Mouse (Mus musculus) megakaryocyte, embryonic 14.5 days (primary cell): ENCODE measurements at regions not wholly inside any gene's neighbourhood (a gene's known extent, or its start where the extent isn't known, plus 50 kb on each side); places are given as distances from the start of the nearest gene placed in this dataset.

Experiments used
- FLI1 ChIP-seq: IDR thresholded peaks from 2 replicates; pipeline ENCODE4 v1.6.1; 2012; ENCODE audit warnings: low read length, inconsistent platforms, mixed read lengths
- GATA1 ChIP-seq: IDR thresholded peaks from 3 replicates; pipeline ENCODE4 v1.6.1; 2012; ENCODE audit warnings: mixed read lengths, low read length, inconsistent platforms, borderline replicate concordance

DNA sequence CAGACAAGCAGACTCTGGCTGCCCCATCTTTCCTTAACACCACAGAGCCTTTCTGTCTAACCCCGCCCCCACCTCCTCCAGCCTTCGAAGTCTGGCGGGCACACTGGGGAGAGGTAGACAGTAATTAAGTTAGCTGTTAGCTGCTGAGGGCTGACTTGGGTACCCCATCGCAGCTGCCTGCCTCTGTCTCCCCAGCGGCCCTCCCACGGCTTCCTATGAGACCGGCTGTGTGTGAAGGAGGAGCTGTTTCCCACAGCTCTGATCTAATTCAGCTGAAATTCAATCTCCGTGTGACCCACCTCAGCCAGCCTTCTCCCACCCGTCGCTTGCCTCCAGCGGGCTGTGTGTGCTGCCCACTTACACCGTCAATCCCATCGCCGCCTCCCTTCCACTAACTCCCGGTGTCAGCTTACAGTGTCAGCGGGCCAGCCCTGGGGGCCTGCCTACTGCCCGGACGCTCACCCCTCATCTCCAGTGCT is 892.5 kb downstream of the Zfp704 start:
- TF ChIP-seq GATA1 = no peak
- TF ChIP-seq FLI1 = no peak
